Mouse (Mus musculus) brown adipose tissue, adult 24 weeks (tissue): ENCODE measurements around the gene Cercam. TPM values are rescaled to one million over a fixed set of nuclear protein-coding genes. Genes with fewer than 3 reads are reported as not detected.
A peak's percentile ranks its signal among the peaks of the same experiment; 100 is the strongest.

ENCODE experiments used
- H3K27ac ChIP-seq: fragments of 200-500 bp; replicated peaks from 2 replicates; pipeline ENCODE4 v1.5.1; 2012; ENCODE audit warnings: low read depth, mild to moderate bottlenecking, low read length
- H3K4me1 ChIP-seq: fragments of 200-500 bp; 2 replicates; pipeline ENCODE4 v1.6.1; 2012; ENCODE audit warnings: low read length, mixed read lengths; ENCODE audit not compliant: control insufficient read depth, insufficient read depth, insufficient read length
- H3K4me3 ChIP-seq: fragments of 200-500 bp; 2 replicates; pipeline ENCODE4 v1.5.1; 2012; ENCODE audit warnings: low read depth, mild to moderate bottlenecking, low read length, moderate library complexity; ENCODE audit not compliant: insufficient read depth
- polyA plus RNA-seq: library from polyadenylated mRNA; stranded (reverse); fragments of >200 nt; gene quantifications from 2 replicates; pipeline ENCODE4 v1.2.4, GENCODE M21; 2012; ENCODE audit not compliant: missing spikeins, insufficient read depth, insufficient read length

Gene Cercam
- polyA plus RNA-seq, 1 experiment, result 3.1 TPM

- Histone ChIP-seq H3K4me1 (no peaks in the 10 kb centered on the region), H3K27ac (no peak overlapping the region), H3K4me3 (no peak overlapping the region)
Measured at GRCm38 (mm10) chr2:29846061-29846853, 22.7 kb upstream of the Cercam start.

GRCm38 (mm10) chr2:29846911-29847310 lies 22.1 kb upstream of the Cercam start:
- Histone ChIP-seq H3K27ac (no peak overlapping the region), H3K4me3 (no peak overlapping the region), H3K4me1 (no peaks in the 10 kb centered on the region)

- no peaks in the 10 kb centered on the region for H3K4me1 ChIP-seq
- H3K4me3 ChIP-seq, result no peak overlapping the region
- no peak overlapping the region for H3K27ac ChIP-seq
Measured at GRCm38 (mm10) chr2:29849041-29849440, 19.9 kb upstream of the Cercam start.

- H3K27ac ChIP-seq, result no peak overlapping the region
- H3K4me3 ChIP-seq, result no peak overlapping the region
- H3K4me1 ChIP-seq, result no peaks in the 10 kb centered on the region
Measured at GRCm38 (mm10) chr2:29849841-29850480, 19.0 kb upstream of the Cercam start.

DNA sequence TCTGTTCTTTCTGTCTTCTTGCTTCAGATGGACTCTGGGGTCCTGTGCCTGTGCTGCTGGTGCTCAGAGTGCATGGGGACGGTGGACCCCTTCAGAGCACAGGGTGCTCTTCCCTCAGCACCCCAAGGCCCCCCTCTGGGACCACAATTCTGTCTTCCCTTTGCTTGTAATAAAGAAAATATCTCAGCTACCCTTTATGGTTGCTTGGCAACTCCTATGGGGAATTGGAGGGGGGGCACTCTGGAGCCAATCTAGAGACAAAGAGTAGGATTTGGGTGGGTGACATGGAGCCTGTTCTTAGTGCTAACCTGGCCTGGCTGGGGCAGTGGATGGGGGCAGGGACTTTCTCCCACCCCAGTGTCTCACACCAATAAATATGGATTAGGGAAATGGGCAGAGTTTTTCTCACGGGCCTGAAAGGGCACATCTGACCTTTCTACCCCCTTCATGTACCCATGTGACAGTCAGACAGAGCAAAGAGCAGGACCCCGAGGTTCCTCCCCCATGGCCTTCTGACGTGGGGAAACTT lies 15.9 kb upstream of the Cercam start:
- H3K4me3 ChIP-seq, result no peak overlapping the region
- no peak overlapping the region for H3K27ac ChIP-seq
- H3K4me1 ChIP-seq, result no peaks in the 10 kb centered on the region

DNA sequence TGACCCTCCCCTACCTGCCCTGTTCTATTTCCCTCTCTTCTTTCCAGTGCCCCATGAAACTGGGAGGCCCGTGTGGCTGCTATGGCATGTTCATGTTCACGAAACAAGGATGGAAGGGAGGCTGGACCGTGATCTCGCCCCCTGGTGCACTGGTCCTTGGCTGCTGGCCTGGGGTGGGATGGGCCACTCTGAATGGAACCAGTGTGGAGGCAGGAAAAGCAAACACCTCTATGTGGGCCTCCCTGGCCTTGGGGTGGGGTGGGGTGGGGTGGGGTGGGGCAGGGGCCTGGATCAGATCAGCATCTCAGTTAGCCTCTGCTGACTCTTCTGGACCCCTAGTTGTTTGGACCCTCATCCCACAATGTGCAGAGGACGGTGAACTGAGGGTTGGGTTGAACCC lies 15.2 kb upstream of the Cercam start:
- H3K4me1 ChIP-seq, result no peaks in the 10 kb centered on the region
- no peak overlapping the region for H3K27ac ChIP-seq
- H3K4me3 ChIP-seq, result no peak overlapping the region

GRCm38 (mm10) chr2:29855585-29856210 lies 13.3 kb upstream of the Cercam start:
- Histone ChIP-seq H3K4me1 (no peaks in the 10 kb centered on the region), H3K27ac (no peak overlapping the region), H3K4me3 (no peak overlapping the region)

DNA sequence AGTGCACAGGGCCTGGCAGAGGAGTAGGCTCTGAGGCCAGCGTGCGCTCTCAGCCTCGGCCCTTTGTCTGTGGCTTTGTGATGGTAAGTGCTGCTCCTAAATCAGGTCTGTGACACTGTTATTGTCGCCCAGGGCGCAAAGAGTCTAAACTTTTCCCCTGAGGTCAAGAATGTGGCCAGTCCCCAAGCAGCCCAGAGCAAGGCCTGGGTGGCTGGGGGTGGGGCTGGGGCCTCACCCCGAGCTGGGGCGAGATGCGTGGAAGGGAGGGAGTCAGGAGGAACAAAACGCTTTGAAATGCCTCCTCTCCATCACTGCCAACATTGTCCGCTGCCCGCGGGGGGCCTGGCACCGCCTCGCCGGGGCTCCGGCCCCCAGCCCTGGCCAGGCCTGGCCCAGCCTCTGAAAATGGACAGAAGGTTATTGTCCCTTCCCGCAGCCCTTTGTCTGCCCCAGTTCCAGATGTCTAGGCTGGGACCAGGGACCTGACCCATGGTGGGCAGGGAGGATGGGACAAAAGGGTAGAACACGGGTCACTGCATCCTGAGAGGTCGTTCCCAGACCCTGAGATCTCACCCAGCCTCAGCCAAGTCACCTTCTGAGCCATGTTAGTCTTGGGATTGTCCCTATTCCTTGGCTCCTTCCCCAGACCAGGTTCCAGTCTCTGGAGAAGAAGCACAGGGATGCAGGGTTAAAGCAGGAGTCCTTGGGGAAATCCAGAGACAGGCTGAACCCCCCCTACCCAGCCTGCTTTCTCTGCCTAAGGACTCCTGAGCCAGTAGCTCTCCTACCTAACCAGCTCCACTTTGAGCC lies 12.3 kb upstream of the Cercam start:
- Histone ChIP-seq H3K4me3 (no peak overlapping the region), H3K27ac (no peak overlapping the region), H3K4me1 (no peaks in the 10 kb centered on the region)

- Histone ChIP-seq H3K27ac (no peak overlapping the region), H3K4me3 (no peak overlapping the region), H3K4me1 (no peaks in the 10 kb centered on the region)
Measured at GRCm38 (mm10) chr2:29857341-29857740, 11.6 kb upstream of the Cercam start.

GRCm38 (mm10) chr2:29857967-29858366 lies 11.0 kb upstream of the Cercam start:
- Histone ChIP-seq H3K27ac (no peak overlapping the region), H3K4me1 (no peaks in the 10 kb centered on the region), H3K4me3 (no peak overlapping the region)

DNA sequence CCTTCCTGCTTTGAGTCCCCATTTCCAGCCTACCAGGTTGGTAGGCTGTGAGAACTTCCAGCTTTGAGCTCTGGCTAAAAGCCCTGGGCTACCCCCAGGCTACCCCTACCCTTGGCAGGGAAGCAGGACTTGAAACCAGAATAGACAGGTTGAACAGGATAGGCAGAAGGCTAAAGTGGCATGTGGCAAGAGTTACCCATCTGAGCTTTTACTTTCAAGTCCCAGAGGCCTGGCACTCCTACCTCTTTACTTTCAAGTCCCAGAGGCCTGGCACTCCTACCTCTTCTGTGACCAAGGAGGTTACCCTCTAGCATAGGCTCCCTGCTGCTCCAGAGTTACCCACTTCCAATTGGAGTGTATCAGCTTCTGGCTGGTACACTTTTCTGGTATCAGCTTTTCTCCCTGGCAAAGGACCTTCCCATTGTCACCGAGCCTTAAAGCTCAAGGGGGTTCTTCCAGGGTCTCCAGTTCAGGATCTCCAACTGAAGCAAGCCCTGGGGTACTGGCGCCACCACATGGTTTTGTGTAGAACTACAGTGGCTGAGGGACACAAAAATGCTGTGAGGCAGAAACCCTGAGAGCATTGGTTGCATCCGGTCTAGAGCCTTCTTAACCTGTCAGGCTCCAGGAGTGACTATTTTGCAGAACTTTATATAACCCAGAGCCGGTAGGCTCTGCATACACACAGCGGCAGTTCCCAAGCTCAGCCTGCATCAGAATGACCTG lies 10.1 kb upstream of the Cercam start:
- no peak overlapping the region for H3K4me3 ChIP-seq
- no peak overlapping the region for H3K27ac ChIP-seq
- H3K4me1 ChIP-seq, result no peaks in the 10 kb centered on the region

DNA sequence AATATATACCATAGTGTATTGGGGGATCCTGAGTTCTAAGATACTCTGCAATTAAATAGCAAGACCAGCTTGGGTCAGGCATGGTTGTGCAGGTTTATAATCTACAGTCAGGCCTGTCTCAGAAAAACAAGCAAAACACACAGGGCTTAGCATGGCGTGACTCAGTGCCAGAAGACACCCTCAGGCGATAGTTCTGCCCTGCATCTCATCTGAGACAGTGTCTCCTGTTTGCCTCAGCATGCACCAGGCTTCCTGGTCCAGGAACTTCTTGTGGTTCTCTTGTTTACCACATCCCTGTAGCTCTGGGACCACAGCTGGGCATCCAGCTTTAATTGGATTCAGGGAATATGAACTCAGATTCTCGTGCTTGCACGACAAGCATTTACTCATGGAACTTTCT lies 3.8 kb upstream of the Cercam start:
- Histone ChIP-seq H3K4me1 (no peaks in the 10 kb centered on the region), H3K27ac (no peak overlapping the region), H3K4me3 (no peak overlapping the region)

DNA sequence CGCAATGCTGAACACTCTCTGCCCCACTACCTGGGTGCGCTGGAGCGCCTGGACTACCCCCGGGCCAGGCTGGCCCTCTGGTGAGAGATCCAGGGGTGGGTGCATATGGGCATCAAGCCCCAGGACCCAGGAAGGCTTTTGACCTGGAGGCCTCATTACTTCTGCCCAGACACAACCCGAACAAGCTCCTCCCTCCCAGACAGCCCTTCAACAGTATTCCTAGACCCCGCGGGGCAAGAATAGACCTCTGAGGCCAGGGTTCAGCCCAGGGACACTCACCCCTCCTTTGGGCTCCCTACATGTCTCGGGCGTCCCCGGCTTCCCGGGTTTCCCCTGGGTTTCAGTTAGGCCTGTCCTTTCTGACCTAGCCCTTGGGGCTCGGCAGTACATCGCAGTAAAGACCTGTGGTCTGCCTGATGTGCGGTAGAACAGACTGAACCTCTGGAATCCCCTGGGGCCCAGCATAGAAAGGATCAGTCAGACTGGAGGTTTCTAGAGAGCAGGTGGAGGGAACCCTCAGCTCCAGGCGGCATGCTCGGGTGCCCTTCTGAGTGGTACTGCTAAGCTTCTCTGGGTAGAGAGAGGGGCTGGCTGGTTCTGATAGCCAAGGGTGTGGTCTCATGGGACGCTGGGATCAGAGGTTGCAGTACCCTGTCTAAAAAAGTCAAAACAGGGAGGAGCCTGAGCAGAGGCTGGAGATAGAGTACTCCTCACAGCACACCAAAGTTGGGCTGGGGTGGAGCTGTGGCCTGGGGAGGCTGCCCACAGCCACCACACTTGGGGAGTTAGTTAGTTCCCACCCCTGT lies 885 bp downstream of the Cercam start:
- H3K27ac ChIP-seq, result no peak overlapping the region
- peak overlapping the region; percentile 59 for H3K4me3 ChIP-seq
- no peaks in the 10 kb centered on the region for H3K4me1 ChIP-seq
